Mouse (Mus musculus) layer of hippocampus, adult 2 months (tissue): Measurements from ENCODE around the gene Zbtb20. TPM values are rescaled to one million over a fixed set of nuclear protein-coding genes. Genes with fewer than 3 reads are reported as not detected.
A peak's percentile ranks its signal among the peaks of the same experiment; 100 is the strongest.

Experiments used
- DNase-seq, 2 experiments: peaks; one replicate each; pipeline ENCODE4 v3.0.0; 2022; ENCODE audit warnings: low spot score in 2 of 2
- H3K27ac ChIP-seq: fragments of 200-600 bp; 2 replicates; pipeline ENCODE4 v1.8.1; 2022
- H3K4me3 ChIP-seq: fragments of 200-600 bp; 2 replicates; pipeline ENCODE4 v1.8.1; 2022; ENCODE audit warnings: mild to moderate bottlenecking
- CTCF ChIP-seq: fragments of 200-600 bp; conservative IDR thresholded peaks from 2 replicates; pipeline ENCODE4 v1.8.1; 2022; ENCODE audit warnings: antibody characterized with exemption, mild to moderate bottlenecking, moderate library complexity
- total RNA-seq, 2 experiments: library from RNA; stranded (reverse); gene quantifications; 2 replicates each; pipeline ENCODE4 v1.2.3; 2021

The Zbtb20 gene
- total RNA-seq, 2 experiments from 2014 or later, result 335 to 353 TPM

- Histone ChIP-seq H3K4me3 (no peak overlapping the region), H3K27ac (no peak overlapping the region)
- DNase-seq, result no peak
- TF ChIP-seq CTCF, result no peak
Observed at GRCm38 (mm10) chr16:43045611-43046010, 169.9 kb downstream of the Zbtb20 start.

- DNase-seq, result no peak
- Histone ChIP-seq H3K27ac (no peak overlapping the region), H3K4me3 (no peak overlapping the region)
- no peak for TF ChIP-seq CTCF
Observed at GRCm38 (mm10) chr16:43046686-43047085, 171.0 kb downstream of the Zbtb20 start.

GRCm38 (mm10) chr16:43069666-43070295 is 194.1 kb downstream of the Zbtb20 start:
- H3K27ac ChIP-seq, result no peak overlapping the region
- TF ChIP-seq CTCF, result no peak
- no peak overlapping the region for H3K4me3 ChIP-seq
- DNase-seq, result no peak

- DNase-seq, result peak; percentile 42 to 77
- H3K27ac ChIP-seq, result peak overlapping the region; percentile 87
- TF ChIP-seq CTCF, result no peak
- H3K4me3 ChIP-seq, result peak overlapping the region; percentile 60
Observed at GRCm38 (mm10) chr16:43071875-43072274, 196.2 kb downstream of the Zbtb20 start.

GRCm38 (mm10) chr16:43072818-43073594 is 197.3 kb downstream of the Zbtb20 start:
- H3K27ac ChIP-seq, result peak overlapping the region; percentile 87
- no peak for DNase-seq

GRCm38 (mm10) chr16:43080403-43080802 is 204.7 kb downstream of the Zbtb20 start:
- Histone ChIP-seq H3K4me3 (no peak overlapping the region), H3K27ac (peak overlapping the region; percentile 90)
- no peak for TF ChIP-seq CTCF
- DNase-seq, result peak; percentile 47 to 49

More at GRCm38 (mm10) chr16:43072818-43073594, 197.3 kb downstream of the Zbtb20 start:
- H3K4me3 ChIP-seq, result peak overlapping the region; percentile 60
- no peak for TF ChIP-seq CTCF

- TF ChIP-seq CTCF, result no peak
- Histone ChIP-seq H3K27ac (peak overlapping the region; percentile 90), H3K4me3 (no peak overlapping the region)
- DNase-seq, result peak in 1 of 2 experiments; percentile 37
Observed at GRCm38 (mm10) chr16:43080923-43081702, 205.4 kb downstream of the Zbtb20 start.

- TF ChIP-seq CTCF, result no peak
- peak overlapping the region; percentile 90 for H3K27ac ChIP-seq
- DNase-seq, result peak in 1 of 2 experiments; percentile 25
- H3K4me3 ChIP-seq, result no peak overlapping the region
Observed at GRCm38 (mm10) chr16:43081995-43082394, 206.3 kb downstream of the Zbtb20 start.

GRCm38 (mm10) chr16:43082801-43083200 is 207.1 kb downstream of the Zbtb20 start:
- TF ChIP-seq CTCF, result no peak
- Histone ChIP-seq H3K4me3 (no peak overlapping the region), H3K27ac (peak overlapping the region; percentile 90)
- no peak for DNase-seq

GRCm38 (mm10) chr16:43090188-43090587 is 214.5 kb downstream of the Zbtb20 start:
- H3K27ac ChIP-seq, result peak overlapping the region; percentile 62
- H3K4me3 ChIP-seq, result no peak overlapping the region

GRCm38 (mm10) chr16:43094161-43094560 is 218.5 kb downstream of the Zbtb20 start:
- DNase-seq, result no peak
- no peak for TF ChIP-seq CTCF
- Histone ChIP-seq H3K4me3 (no peak overlapping the region), H3K27ac (peak overlapping the region; percentile 70)

More at GRCm38 (mm10) chr16:43090188-43090587, 214.5 kb downstream of the Zbtb20 start:
- no peak for TF ChIP-seq CTCF
- no peak for DNase-seq

GRCm38 (mm10) chr16:43094756-43095155 is 219.1 kb downstream of the Zbtb20 start:
- no peak overlapping the region for H3K4me3 ChIP-seq
- peak overlapping the region; percentile 70 for H3K27ac ChIP-seq
- no peak for DNase-seq
- TF ChIP-seq CTCF, result no peak

- DNase-seq, result no peak
- peak overlapping the region; percentile 70 for H3K27ac ChIP-seq
- no peak overlapping the region for H3K4me3 ChIP-seq
- TF ChIP-seq CTCF, result no peak
Observed at GRCm38 (mm10) chr16:43096040-43096439, 220.4 kb downstream of the Zbtb20 start.
